24 mouse cellular contexts compared by ENCODE assay signal in genomic region chr7:102259716-102260479, GRCm38 (mm10).
"Had no signal": no experiment of that assay in that cellular context is flagged by ENCODE, and none has a peak within 500 bp of the region (broad histone marks: within the 10 kb centered on the region; RNA-seq: fewer than 3 reads in every experiment).

No protein-coding gene starts in this region.

- H3K27ac ChIP-seq: gastrocnemius, adult 2 months; heart, embryonic 10.5 days; hindbrain, embryonic 13.5 days; hindbrain, embryonic 15.5 days; hindbrain, postnatal 0 days; kidney, embryonic 15.5 days; kidney, postnatal 0 days; left cerebral cortex, adult 2 months; limb, embryonic 10.5 days; limb, embryonic 12.5 days; liver, embryonic 13.5 days had no signal

- DNase-seq: gastrocnemius, adult 2 months; gastrocnemius, postnatal 10 days; gastrocnemius, postnatal 25 days; heart, adult 18-20 months; heart, postnatal 14 days; heart, postnatal 36 days; kidney, adult 11 months; kidney, adult 2 months; kidney, adult 9 months; kidney, postnatal 14 days; kidney, postnatal 36 days; liver; liver, embryonic 13.5 days had no signal

- H3K4me1 ChIP-seq: heart, embryonic 10.5 days; heart, embryonic 12.5 days; hindbrain, embryonic 13.5 days; hindbrain, embryonic 15.5 days; kidney, embryonic 15.5 days; limb, embryonic 10.5 days; limb, embryonic 12.5 days had no signal

- H3K4me3 ChIP-seq: gastrocnemius, adult 2 months; heart, embryonic 10.5 days; heart, embryonic 12.5 days; hindbrain, embryonic 13.5 days; hindbrain, embryonic 15.5 days; kidney, embryonic 15.5 days; left cerebral cortex, adult 2 months; limb, embryonic 10.5 days; limb, embryonic 12.5 days; liver, embryonic 13.5 days had no signal

- ATAC-seq: hindbrain, postnatal 0 days; intestine, embryonic 16.5 days had no signal
